In genomic region chr13:95481428-95481827, GRCm38 (mm10) we compare ENCODE assay signal across 10 mouse cellular contexts. TPM values are rescaled to one million over a fixed set of nuclear protein-coding genes. Genes with fewer than 3 reads are reported as not detected.
DNase-seq lines count a peak whose midpoint lies in the region; ATAC-seq and TF ChIP-seq lines count a peak whose summit lies in the region.
"Had no signal": no experiment of that assay in that cellular context is flagged by ENCODE, and none has a peak within 500 bp of the region (broad histone marks: within the 10 kb centered on the region; RNA-seq: fewer than 3 reads in every experiment).

No protein-coding gene starts in this region.

- WGBS in heart, embryonic 12.5 days = 11% methylated on average over 4 of the region's 4 CpGs

- peak; percentile 91 for TF ChIP-seq CTCF in gastrocnemius, adult 2 months (IDR thresholded peaks at IDR 0.05)

- intact Hi-C loops in gastrocnemius, adult 2 months (cut with DNase I) = loop anchor here (1.0 kb wide), 1 partner anchor 91 kb away; no protein-coding TSS in a partner anchor
- intact Hi-C loops in left cerebral cortex, postnatal 4 days (cut with DNase I) = loop anchor here (2.0 kb wide), 1 partner anchor 91 kb away; no protein-coding TSS in a partner anchor

- DNase-seq in heart, adult 11 months = peak; percentile 93
- DNase-seq in cerebellum, postnatal 4 days (ENCODE audit: low spot score in 2 of 2) = peak; percentile 84 to 88
- peak; percentile 71 for DNase-seq in gastrocnemius, adult 2 months
- peak; percentile 84 for DNase-seq in kidney, adult 18-20 months
- peak; percentile 80 for DNase-seq in left cerebral cortex, postnatal 4 days
- DNase-seq in spleen, postnatal 14 days (ENCODE audit: low spot score in 2 of 2) = peak; percentile 45 to 68

- H3K27me3 ChIP-seq in heart, embryonic 12.5 days (replicated peaks) = peaks cover 14% of the 10 kb centered on the region
- H3K27me3 ChIP-seq: stomach, embryonic 15.5 days had no signal

- H3K9ac ChIP-seq in heart, embryonic 12.5 days = no peak overlapping the region
- H3K9ac ChIP-seq: stomach, embryonic 15.5 days had no signal

- ATAC-seq in heart, embryonic 12.5 days (ENCODE audit: insufficient number of reproducible peaks, low FRiP score) = no peak
- peak; percentile 85 for ATAC-seq in monocyte, adult 5-6 weeks (replicated peaks; ENCODE audit: insufficient number of reproducible peaks, low FRiP score, low TSS enrichment, poor library complexity, severe bottlenecking)

- no peaks in the 10 kb centered on the region for H3K9me3 ChIP-seq in heart, embryonic 12.5 days (replicated peaks)
- H3K9me3 ChIP-seq: stomach, embryonic 15.5 days had no signal

- no peak overlapping the region for H3K4me3 ChIP-seq in heart, embryonic 12.5 days
- no peak overlapping the region for H3K4me3 ChIP-seq in gastrocnemius, adult 2 months
- H3K4me3 ChIP-seq: stomach, embryonic 15.5 days had no signal

- no peaks in the 10 kb centered on the region; the same call in 1 of the 2 replicates for H3K4me1 ChIP-seq in heart, embryonic 12.5 days (replicated peaks)
- H3K4me1 ChIP-seq: stomach, embryonic 15.5 days had no signal

- no peaks in the 10 kb centered on the region for H3K36me3 ChIP-seq in heart, embryonic 12.5 days
- H3K36me3 ChIP-seq: stomach, embryonic 15.5 days had no signal

- H3K4me2 ChIP-seq in heart, embryonic 12.5 days = no peak overlapping the region
- H3K4me2 ChIP-seq: stomach, embryonic 15.5 days had no signal

- no peak overlapping the region for H3K27ac ChIP-seq in heart, embryonic 12.5 days (ENCODE audit: poor library complexity, severe bottlenecking)
- H3K27ac ChIP-seq in gastrocnemius, adult 2 months = no peak overlapping the region
- H3K27ac ChIP-seq: stomach, embryonic 15.5 days had no signal

RNA-seq across cellular contexts. Expression of gene S100z, which starts 2.9 kb away (rescaled TPM):
- polyA plus RNA-seq in heart, embryonic 12.5 days (2016; fragmentation: Nextera tagmentation; extraction: Ambion mirVana) = not detected in 2 replicates
- total RNA-seq in gastrocnemius, adult 2 months (2021) = not detected
- not detected for total RNA-seq in left cerebral cortex, postnatal 4 days (2021)
- total RNA-seq in monocyte, adult 5-6 weeks (2017) = not detected in 3 replicates
- polyA plus RNA-seq: C2C12; stomach, embryonic 15.5 days had no signal

RNA-seq across cellular contexts. Expression of gene Crhbp, which starts 36.7 kb away (rescaled TPM):
- polyA plus RNA-seq in heart, embryonic 12.5 days (2016; fragmentation: Nextera tagmentation; extraction: Ambion mirVana) = 0.17 and 0.18 TPM in 2 replicates
- total RNA-seq in gastrocnemius, adult 2 months (2021) = not detected
- total RNA-seq in left cerebral cortex, postnatal 4 days (2021) = 1 to 10 TPM; 5.7 to 6.5 TPM
- total RNA-seq in monocyte, adult 5-6 weeks (2017) = not detected in 3 replicates

RNA-seq across cellular contexts. Expression of gene F2rl1, which starts 43.6 kb away (rescaled TPM):
- 0.26 TPM in 1 of 2 replicates, not detected in the other for polyA plus RNA-seq in heart, embryonic 12.5 days (2016; fragmentation: Nextera tagmentation; extraction: Ambion mirVana)
- under 1 TPM; 0.36 to 0.45 TPM for total RNA-seq in gastrocnemius, adult 2 months (2021)
- total RNA-seq in left cerebral cortex, postnatal 4 days (2021) = under 1 TPM; 0.14 to 0.24 TPM
- 1.4 to 5.0 TPM (median 1.9 TPM) in 3 replicates for total RNA-seq in monocyte, adult 5-6 weeks (2017)
- polyA plus RNA-seq: C2C12 had no signal
